Mouse (Mus musculus) spleen, adult 2 months (tissue): Measurements from ENCODE around the gene Fgfr4.

Experiments
- CTCF ChIP-seq: fragments of 200-500 bp; IDR thresholded peaks from 2 replicates; pipeline ENCODE4 v1.5.1; 2011; ENCODE audit warnings: mild to moderate bottlenecking, inconsistent platforms; ENCODE audit not compliant: insufficient read depth, insufficient read length, insufficient replicate concordance; ENCODE audit errors: extremely low read depth
- POLR2A ChIP-seq: fragments of 200-500 bp; IDR thresholded peaks from 2 replicates; pipeline ENCODE4 v1.6.1; 2011; ENCODE audit warnings: low read depth, low read length, inconsistent platforms

DNA sequence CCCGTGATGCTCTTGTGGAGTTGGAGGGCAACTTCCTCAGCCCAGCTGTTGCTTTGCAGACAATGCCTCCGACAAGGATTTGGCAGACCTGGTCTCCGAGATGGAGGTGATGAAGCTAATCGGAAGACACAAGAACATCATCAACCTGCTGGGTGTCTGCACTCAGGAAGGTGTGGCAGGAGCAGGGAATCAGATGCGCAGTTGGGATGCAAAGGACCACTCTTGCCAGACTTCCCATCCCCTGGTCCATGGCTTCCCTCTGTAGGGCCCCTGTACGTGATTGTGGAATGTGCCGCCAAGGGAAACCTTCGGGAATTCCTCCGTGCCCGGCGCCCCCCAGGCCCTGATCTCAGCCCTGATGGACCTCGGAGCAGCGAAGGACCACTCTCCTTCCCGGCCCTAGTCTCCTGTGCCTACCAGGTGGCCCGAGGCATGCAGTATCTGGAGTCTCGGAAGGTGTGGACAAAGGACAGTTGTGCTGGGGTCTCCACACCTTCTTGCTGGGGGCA, 13.4 kb downstream of the Fgfr4 start:
- TF ChIP-seq CTCF (no peak), POLR2A (no peak)
